Mouse (Mus musculus): ENCODE measurements at regions not wholly inside any gene's neighbourhood (a gene's known extent, or its start where the extent isn't known, plus 50 kb on each side); places are given as distances from the start of the nearest gene placed in this dataset.
"Not testable (repeated sequence)": the region's sequence is repeated elsewhere in the genome, so short reads cannot be mapped to it uniquely, and the experiment has no call there.

- TF ChIP-seq CTCF (IDR thresholded peaks at IDR 0.05; ENCODE audit: control insufficient read depth, insufficient read depth, insufficient replicate concordance, low read depth, low read length); POLR2A (IDR thresholded peaks at IDR 0.05; ENCODE audit: control insufficient read depth, low read depth, low read length): not testable (repeated sequence)
Measured at GRCm38 (mm10) chr13:61763457-61763856, 193.5 kb upstream of the Cts3 start.

Data from testis, adult 2 months (tissue).